Mouse (Mus musculus) granulocyte monocyte progenitor cell, adult 5-6 weeks (primary cell): ENCODE data around the gene Trio. TPM values are rescaled to one million over a fixed set of nuclear protein-coding genes. Genes with fewer than 3 reads are reported as not detected.

Experiments
- ATAC-seq: replicated peaks from 2 replicates; pipeline ENCODE4 v1.8.0; 2016; ENCODE audit warnings: mild to moderate bottlenecking, moderate TSS enrichment, inconsistent platforms; ENCODE audit not compliant: poor library complexity, severe bottlenecking
- total RNA-seq, 2 experiments: library from RNA; stranded (forward) in 1 of 2; stranded (reverse) in 1 of 2; fragments of 200-712, 200-1000 nt in 1 of 2; fragments of >200 nt in 1 of 2; fragmentation: Nextera tagmentation in 1 of 2; gene quantifications; 2 replicates each; pipeline ENCODE4 v1.2.3; 2014 to 2017

Trio gene
- total RNA-seq, 2 experiments from 2014 or later, result 25.9 to 40.2 TPM

- no peak for ATAC-seq
These were observed 15.7 kb upstream of the Trio start for GRCm38 (mm10) chr15:28041158-28041865.

DNA sequence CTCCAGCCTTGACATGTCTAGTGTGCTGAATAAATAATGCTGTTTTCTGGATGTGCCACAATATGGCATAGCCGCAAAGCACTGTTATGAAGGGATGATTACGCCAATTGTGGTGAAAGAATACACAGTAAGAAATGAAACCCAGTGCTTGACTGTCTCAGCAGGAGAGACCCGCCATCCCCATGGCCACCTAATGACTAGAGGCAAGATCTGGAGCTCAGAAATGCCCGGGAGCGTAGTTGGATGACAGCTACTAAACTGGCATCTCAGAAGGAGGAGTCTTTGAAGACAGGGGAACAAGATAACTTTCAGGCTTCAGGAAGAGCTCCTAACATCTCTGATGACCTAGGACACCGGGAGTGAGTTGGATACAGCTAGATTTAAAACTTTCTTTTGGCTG is 12.0 kb upstream of the Trio start:
- no peak for ATAC-seq

- ATAC-seq, result no peak
These were observed 10.0 kb upstream of the Trio start for GRCm38 (mm10) chr15:28035601-28036000.

GRCm38 (mm10) chr15:28034636-28035035 is 9.0 kb upstream of the Trio start:
- no peak for ATAC-seq

GRCm38 (mm10) chr15:28029371-28029770 is 3.7 kb upstream of the Trio start:
- ATAC-seq, result no peak

DNA sequence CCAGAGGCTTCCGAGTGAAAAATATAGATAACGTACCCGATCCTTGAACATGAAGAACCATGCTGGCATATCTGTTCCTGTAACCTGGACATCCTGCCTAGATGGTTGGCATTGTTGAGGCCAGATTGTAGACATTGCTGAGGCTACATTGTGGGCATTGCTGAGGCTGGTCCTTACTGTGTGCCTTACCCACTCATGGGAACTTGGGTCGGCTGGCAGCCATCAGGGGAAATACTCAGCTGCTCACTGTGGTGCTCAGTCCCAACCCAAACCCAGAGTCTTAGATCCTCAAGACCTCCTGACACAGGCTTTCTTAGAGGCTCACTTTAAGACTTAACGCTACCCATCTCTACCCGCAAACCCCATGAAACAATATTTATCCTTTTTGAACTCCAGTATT is 2.9 kb upstream of the Trio start:
- ATAC-seq, result no peak

DNA sequence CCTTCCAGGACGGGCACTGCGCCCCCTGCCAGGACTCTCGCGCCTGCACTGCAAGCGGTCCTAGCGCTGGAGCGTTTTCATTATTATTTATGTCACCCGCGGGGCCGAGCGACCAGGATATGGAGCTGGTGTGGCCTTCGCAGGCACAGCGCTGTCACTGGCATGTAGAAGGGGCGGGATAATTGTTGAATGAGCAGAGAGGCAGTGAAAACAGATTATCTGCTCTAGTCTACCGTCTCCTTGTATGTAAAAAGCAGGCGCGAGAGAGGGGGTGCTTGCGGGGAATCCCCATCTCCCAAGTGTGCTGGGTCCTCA is 476 bp upstream of the Trio start:
- ATAC-seq, result no peak

- ATAC-seq, result 0 out of 2 replicates have a peak, but pooled peaks have one; percentile 2
These were observed 696 bp downstream of the Trio start for GRCm38 (mm10) chr15:28024965-28025338.

- ATAC-seq, result peak; percentile 38
These were observed 1.4 kb downstream of the Trio start for GRCm38 (mm10) chr15:28024031-28024964.

GRCm38 (mm10) chr15:28021591-28022209 is 3.9 kb downstream of the Trio start:
- ATAC-seq, result no peak

GRCm38 (mm10) chr15:28019393-28020070 is 6.1 kb downstream of the Trio start:
- no peak for ATAC-seq

GRCm38 (mm10) chr15:28007516-28007915 is 18.1 kb downstream of the Trio start:
- no peak for ATAC-seq

- no peak for ATAC-seq
These were observed 21.4 kb downstream of the Trio start for GRCm38 (mm10) chr15:28004192-28004767.

DNA sequence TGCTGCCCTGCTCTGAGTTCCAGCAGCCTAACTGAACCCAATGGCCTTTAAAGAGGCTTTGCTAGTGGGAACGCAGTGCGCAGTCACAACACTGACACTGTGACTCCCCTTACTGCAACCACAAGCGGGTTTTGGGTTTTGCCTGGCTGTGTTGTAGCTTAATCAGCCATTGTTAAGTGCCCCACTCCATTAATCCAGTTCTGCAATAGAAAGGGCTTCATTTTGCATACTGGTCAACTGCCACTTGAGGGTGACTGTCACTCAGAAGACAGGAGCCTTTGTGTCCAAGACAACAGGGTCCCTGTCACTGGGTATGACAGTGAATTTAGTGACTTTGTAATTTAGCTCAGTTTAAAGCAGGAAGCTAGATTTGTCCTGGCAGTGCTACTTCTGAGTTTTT is 23.1 kb downstream of the Trio start:
- ATAC-seq, result 0 out of 2 replicates have a peak, but pooled peaks have one; percentile 22

DNA sequence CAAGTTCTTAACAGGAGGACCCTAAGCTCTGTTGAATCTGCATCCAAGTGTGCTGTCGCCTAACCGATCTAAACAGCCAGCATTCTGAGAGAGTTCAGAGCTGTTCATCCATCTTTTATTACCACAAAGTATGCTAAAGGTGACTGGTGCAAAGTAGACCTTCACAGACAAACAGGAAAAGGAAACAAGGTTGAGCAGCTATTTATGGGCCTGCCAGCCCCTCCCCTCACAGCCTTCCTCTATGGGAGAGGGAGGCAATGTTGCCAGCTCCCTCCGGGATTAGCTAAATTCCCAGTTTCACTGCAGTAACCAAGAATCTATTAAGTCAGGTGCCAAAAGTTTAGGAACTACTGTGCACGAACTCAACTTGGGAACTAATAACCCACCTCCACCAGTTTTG is 24.3 kb downstream of the Trio start:
- no peak for ATAC-seq

DNA sequence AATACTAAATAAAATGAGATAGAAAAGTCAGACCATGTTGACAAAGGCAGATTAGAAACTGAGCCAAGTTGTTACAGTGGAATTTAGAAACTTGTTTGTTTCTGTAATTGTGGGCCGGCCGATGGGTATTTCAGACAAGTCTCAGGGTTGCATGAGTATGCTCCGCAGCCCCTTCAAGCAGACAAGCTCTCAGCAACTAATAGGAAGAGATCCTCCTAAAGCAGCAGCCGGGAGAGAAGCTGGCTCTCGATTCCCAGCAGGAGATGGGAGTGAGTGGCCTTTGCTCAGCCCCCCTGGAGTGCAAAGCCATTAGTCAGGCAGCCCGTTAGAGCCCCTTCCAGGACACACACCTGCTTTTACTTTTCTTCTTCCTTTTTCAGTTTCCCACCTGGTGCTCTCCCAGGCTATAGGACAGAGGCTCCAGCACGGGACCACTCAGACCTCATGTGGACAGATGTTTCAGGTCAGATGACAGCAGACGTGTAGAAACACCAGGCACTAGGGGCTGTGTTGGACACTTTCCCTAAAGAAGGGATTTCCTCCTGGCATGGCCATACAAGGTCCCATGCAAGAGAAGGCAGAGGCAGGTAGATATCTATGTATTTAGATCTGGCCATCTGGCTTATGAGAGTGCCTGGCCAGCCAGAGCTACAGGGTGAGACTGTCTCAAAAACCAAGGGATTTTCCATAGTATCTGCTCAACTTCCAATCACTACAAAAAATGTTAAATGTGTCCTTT is 26.9 kb downstream of the Trio start:
- ATAC-seq, result no peak

- ATAC-seq, result no peak
These were observed 27.7 kb downstream of the Trio start for GRCm38 (mm10) chr15:27997917-27998316.

DNA sequence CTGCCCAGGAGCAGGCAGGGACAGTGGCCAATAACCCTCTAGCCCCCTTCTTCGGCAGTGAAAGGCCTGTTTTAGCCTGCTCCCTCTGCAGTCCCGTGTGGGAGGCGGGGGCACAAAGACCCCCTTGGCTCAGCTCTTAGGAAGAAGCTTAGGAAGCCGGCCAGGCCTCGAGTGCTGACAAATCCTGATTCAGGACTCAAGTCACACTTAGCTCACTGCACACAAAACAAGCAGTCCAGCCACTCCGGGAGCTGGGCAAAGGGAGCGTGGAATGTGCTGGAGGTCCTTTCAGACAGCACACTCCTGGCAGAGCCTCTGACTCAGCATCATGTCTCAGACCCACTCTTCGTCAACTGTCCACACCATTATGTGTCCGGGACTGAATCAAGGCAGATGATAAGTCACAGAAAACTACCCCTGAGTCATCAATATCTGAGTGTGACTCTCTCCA is 28.2 kb downstream of the Trio start:
- no peak for ATAC-seq

GRCm38 (mm10) chr15:27996750-27997149 is 28.9 kb downstream of the Trio start:
- no peak for ATAC-seq

DNA sequence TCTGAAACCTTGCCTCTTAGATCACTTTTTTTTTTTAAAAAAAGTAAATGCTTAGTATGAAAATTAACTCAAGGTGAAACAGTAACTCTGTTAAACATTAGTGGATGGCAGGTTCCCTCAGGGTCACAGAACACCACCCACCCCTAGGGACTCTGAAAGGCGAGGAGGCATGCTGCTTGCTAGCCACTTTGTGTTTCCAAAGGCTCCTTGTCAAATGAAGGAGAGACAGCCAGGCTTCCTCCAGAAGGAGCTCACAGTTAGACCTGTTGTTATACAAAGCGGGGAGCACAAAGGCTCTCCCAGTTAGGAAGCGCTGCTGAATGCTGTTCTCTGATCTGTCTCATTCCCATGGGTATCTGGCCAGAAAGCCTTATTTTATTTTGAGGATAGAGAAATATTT is 30.2 kb downstream of the Trio start:
- ATAC-seq, result no peak
